Mouse (Mus musculus): ENCODE measurements around the gene Hcrt. TPM values are rescaled to one million over a fixed set of nuclear protein-coding genes. Genes with fewer than 3 reads are reported as not detected.

The Hcrt gene
- not detected for total RNA-seq (2023)

DNA sequence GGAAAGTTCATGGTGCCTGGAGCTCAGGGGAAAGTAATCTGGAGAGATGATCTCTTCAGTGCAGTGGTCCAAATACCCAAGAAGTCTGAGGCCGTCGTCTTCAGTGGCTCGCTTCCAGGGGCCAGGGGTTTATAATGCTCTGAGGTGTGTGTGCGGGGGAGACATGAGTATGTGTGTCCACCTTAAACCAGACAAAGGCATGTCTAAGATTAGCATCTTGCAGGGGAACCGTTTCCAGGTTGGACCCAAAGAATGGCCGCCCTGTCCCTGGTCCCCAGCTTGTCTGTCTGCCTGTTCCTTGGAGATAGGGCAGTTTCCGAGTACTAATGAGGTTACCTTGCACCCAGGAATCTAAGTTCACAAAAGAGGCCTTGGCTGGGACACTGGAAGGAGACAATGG is at the start of gene Hcrt:
Gene Hcrt, minus strand, starts transcription at position 101 of the 400 bp plus-strand sequence.

DNA sequence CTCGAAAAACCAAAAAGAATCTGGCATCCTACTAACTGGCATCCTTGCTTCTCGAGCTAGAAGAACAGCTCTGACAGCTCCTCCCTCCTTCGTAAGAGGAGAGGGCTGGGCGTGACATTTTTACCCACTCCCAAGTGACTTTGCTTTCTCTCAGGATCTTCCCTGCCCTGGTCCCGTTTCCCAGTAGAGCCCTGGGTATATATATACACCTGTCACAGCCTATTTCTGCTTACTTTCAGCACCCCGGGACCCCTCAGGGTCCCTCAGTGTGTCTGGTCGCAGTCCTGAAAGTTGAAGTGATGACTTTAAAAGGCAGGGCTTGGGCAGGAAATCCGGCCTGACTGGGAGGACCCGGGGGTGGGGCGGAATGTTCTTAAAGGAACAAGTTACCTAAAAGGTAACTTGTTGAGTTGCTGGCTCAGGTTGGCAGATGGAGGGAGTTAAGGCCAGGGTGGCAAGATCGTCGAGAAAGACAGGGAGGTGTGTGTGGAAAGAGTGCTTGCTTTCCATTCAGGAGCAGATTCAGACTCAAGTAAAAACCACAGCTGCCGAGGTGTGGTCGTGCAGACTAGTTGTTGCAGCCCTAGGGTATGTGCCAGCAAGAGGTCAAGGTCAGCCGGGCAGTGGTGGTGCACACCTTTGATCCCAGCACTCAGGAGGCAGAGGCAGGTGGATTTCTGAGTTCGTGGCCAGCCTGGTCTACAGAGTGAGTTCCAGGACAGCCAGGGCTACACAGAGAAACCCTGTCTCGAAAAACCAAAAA is 8.1 kb upstream of the Hcrt start, which contains the start of gene Ghdc:
Gene Ghdc, minus strand, starts transcription at position 312 of the 763 bp plus-strand sequence.

DNA sequence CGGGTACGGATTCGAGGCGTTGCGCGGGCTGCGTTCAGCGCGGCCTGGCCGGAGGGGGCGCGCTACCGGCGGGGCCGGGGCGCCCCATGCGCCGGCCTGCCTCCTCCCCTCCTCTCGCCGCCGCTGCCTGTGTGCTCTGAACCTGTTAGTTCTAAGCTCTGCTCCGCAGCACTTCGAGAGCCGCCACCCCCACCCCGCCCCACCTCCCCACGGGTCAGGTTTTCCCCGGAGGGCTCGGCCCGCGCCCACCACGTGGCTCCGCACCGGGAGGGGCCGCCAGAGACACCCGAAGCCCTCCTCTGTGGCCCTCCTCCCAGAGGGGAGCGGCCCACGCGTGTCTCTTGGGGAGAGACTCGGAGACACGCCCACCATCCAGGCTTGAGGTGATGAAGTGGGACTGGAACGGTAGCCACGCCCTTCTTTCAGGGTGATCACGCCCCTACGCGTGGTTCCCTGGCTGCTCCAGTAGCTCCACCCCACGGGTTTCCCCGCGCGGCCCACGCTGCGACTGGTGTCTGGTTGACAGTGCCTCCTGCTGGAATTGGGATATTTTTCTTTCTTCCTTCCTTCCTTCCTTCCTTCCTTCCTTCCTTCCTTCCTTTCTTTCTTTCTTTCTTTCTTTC is 3.0 kb downstream of the Hcrt start, which contains the start of gene Kcnh4:
Gene Kcnh4, minus strand, starts transcription at position 332 of the 623 bp plus-strand sequence.

DNA sequence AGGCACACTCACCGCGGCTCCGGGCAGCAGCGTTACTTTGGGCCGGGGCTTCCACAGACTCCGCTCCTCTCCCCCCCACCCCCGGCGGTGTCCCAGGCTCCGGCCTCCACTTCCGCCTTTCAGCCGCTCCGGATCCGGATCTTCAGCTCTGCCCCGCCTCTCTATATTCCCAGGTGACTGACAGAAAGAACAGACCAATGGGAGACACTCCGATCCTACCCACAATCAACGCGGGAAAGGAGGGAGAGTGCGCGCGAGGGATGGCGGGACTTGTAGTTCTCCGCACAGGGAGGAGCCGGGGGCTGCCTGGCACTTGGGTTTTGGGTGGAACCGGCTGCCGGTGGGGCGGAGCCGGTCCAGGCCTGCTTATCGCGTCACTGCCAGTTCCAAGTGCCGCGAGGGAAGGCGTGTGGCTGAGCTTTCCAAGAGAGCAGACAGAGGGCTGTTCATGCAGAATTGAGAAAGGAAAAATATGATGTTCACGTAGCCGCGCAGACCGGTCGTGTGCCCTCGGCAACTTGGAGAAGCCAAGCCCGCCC is 24.6 kb downstream of the Hcrt start, which contains the start of gene Rab5c:
Gene Rab5c, minus strand, starts transcription at position 150 of the 539 bp plus-strand sequence.

DNA sequence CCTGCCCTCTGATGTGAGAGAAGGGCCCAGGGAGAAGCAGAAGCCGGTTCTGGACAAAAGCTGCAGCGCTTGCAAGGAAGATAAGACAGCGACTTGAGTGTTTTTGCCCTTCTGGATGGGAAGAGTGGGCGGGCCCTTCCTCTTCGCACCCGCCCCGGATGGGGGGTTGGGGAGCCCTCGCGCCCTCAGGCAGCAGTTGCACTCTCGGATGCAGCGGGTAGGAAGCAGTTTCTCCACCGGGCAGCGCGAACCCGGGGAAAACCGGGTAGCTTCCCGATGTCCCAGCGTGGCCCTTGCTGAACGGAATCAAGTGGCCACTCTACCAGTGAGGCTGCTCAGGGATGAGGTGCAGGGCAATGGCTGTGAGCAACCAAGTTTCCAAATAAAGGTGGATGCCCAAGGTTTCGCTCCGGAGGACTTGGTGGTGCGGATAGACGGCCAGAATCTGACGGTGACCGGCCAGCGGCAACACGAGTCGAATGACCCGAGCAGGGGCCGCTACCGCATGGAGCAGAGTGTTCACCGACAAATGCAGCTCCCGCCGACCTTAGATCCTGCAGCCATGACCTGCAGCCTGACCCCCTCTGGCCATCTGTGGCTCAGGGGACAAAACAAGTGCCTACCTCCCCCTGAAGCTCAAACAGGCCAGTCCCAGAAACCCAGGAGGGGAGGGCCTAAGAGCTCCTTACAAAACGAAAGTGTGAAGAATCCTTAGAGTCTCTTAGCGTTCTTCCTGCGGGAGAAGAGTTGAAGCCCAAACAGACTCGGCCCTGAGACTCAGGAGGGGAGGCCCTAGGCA is 48.8 kb downstream of the Hcrt start, which contains the start of gene Hspb9:
Gene Hspb9, plus strand, starts transcription at position 116 of the 799 bp plus-strand sequence.

DNA sequence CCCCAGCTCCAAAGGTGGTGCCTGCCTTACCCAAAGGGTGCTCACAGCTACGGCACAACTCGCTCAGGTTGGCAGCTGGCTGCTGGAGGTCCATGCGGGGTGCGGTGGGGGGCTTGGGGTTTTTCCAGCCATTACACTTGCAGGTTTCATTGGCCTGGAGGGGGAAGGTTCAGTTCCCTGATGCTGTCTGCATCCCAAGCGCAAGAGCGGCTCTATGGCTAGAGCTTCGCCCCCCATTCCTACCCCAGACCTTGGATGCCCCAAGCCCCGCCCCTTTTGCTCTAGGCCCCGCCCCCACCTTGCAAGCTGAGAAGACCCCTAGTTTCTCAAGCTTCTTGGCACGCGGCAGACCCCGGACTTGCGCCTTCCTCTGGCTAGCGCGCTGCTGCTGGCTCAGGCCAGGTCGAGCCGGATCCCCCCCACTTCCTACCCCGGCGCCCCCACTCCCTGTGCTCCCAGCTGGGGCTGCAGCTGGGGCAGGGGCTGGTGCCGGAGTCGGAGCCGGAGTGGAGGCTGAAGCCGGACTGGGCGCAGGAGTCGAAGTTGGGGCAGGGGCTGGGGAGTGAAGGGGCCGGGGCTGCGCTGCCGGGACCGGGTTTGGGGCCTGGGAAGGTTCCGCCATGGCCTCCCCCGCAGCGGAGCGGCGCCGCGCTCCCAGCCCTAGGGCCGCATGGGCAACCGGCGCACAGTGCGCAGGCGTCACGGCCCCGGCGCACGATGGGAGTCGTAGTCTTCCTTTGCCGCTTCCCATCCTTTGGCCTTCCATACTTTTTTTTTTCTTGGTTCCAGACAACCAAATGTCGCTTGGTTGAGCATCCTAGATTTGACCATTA is 50.7 kb downstream of the Hcrt start, which contains the start of gene Kat2a:
Gene Kat2a, minus strand, starts transcription at position 683 of the 833 bp plus-strand sequence.

Other genes starting within 250 kb of the Hcrt start
- gene Acly, start 234.9 kb downstream of the Hcrt start, total RNA-seq (2023) = 145 TPM
- gene Ttc25, start 217.3 kb downstream of the Hcrt start, total RNA-seq (2023) = not detected
- gene Cnp, start 188.0 kb downstream of the Hcrt start, total RNA-seq (2023) = 98.3 TPM
- gene Nkiras2, start 143.7 kb downstream of the Hcrt start, total RNA-seq (2023) = 17.2 TPM
- gene Dnajc7, start 142.8 kb downstream of the Hcrt start, total RNA-seq (2023) = 344 TPM
- not detected for gene Zfp385c, start 70.5 kb downstream of the Hcrt start, total RNA-seq (2023)
- 13.7 TPM for gene Dhx58, start 58.7 kb downstream of the Hcrt start, total RNA-seq (2023)
- 36.4 TPM for gene Kat2a, start 50.5 kb downstream of the Hcrt start, total RNA-seq (2023)
- not detected for gene Hspb9, start 49.1 kb downstream of the Hcrt start, total RNA-seq (2023)
- 113 TPM for gene Rab5c, start 24.7 kb downstream of the Hcrt start, total RNA-seq (2023)
- 1.2 TPM for gene Kcnh4, start 3.0 kb downstream of the Hcrt start, total RNA-seq (2023)
- 5.4 TPM for gene Ghdc, start 8.0 kb upstream of the Hcrt start, total RNA-seq (2023)
- gene Stat5b, start 87.8 kb upstream of the Hcrt start, total RNA-seq (2023) = 172 TPM
- gene Stat5a, start 96.4 kb upstream of the Hcrt start, total RNA-seq (2023) = 194 TPM
- 380 TPM for gene Stat3, start 176.6 kb upstream of the Hcrt start, total RNA-seq (2023)
- gene Cavin1, start 208.0 kb upstream of the Hcrt start, total RNA-seq (2023) = 0.15 TPM
- gene Atp6v0a1, start 246.5 kb upstream of the Hcrt start, total RNA-seq (2023) = 7.9 TPM

All from CD4-positive naive resting alpha-beta T cell, adult 76 days (primary cell).